Mouse (Mus musculus): Measurements from ENCODE around the gene Sema5a. TPM values are rescaled to one million over a fixed set of nuclear protein-coding genes. Genes with fewer than 3 reads are reported as not detected.

The Sema5a gene
- total RNA-seq, 2 experiments from 2014 or later, result 98.0 to 101 TPM

DNA sequence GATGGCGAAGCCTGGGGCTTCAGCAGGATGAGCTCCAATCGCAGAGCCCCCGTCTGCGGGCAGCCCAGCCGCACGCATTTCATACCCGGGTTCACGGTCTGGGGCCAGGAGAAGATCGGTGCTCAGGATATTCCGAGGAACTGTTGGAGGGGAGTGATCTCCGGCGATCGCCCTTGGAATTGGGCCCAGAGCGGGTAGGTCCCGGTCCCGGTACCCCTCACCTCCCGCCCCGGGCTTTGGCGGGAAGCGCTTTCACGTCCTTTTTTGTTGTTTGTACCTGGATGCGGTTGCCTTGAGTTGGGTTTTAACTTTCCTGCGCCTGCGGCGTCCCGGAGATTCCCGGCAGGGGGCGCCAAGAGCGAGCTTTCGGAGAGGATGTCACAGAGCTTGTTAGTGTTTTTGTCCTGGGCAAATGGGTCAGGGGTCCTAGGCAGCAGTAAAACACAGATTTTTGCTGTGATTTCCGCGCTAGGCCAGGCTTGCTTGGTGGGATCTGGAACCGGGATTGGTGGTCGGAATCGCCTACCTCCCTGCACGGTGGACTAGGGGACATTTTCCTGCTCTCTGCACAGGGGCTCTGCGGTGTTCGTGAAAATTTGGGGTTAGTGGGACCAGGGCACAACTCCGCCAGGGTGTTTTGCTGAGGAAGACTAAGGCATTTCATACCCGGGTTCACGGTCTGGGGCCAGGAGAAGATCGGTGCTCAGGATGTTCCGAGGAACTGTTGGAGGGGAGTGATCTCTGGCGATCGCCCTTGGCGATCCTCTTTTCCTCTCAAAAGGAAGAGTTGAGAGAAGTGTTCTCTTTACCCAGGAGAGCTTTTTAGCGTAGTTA is 1.4 kb downstream of the Sema5a start:
- peak; percentile 92 to 93 for DNase-seq (ENCODE audit: low spot score in 2 of 2)

DNA sequence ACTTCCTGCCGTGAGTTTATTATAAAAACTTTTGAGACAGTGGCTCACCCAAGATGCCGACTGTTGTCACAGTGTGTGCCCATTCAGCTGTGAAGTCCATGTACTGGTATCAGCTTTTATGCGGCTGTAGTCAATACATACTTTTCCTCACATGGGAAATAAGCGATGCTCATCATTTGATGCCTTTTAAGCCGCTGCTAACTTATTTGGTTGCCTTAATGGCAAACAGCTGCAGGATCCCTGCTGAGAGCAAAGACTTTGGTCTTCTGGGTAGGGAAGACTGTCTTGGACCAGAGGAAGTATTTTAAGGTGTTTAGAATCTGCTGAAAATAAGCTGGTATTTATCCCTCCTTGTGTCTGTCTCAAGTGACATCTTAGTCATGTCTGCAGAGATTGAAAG is 2.7 kb downstream of the Sema5a start:
- no peak for DNase-seq (ENCODE audit: low spot score in 2 of 2)

DNA sequence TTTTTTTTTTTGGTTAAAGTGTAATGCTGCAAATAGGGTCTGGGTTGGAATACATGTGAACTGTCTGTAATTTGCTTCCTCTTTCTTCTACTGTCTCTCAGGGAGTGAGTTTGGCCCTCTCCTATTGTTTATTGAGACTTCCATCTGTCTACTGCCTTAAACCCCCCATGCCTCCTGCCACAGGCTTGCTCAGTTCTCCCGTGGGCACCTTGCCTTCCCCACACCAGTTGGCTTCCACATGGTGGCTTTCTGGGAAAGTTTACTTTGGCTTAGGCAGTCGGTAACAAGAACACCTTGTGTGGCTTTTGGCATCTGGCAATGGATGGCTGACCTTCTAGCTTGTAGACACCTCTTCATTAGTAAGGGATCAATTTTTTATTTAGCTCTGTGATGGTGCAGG is 10.2 kb downstream of the Sema5a start:
- peak in 1 of 2 experiments; percentile 64 for DNase-seq (ENCODE audit: low spot score in 2 of 2)

DNA sequence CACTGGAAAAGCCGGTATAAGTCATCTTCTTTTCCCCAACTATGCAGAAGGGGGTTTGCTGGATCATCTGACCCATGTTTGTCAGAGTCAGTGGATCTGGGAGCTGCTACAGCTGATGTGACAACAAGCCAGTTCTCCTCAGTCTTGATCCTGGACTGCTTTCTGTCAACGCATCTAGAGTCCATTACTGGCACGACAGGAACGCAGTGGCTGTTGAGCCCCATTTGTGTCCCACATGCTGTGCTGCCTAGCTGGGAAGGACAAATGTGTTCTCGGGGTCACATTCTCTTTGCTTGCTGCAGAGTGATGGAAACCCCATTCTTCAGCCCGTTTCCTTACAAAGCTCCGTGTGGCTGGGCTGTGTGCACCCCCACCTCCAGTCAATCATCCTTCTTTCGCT is 12.7 kb downstream of the Sema5a start:
- no peak for DNase-seq (ENCODE audit: low spot score in 2 of 2)

DNA sequence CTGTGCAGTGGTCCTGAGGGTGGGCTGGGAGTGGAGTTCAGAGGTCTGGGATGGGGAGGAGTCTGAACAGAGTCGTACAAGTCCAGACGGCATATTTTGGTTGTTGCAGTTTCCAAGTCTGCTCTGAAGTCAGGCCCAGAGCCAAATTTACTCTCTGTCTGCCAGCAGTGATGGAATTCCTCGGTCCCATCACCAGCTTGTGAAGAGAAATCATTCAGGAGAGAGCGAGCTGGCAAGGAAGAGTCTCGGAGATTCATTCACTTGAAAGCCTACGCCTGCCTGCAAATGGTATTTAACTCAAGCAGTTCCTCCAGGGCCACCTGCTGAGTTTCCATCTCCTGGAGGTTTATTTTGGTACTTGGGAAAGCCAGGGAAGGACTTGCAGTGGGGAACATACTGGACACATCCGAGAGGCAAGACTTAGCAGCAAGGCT is 13.3 kb downstream of the Sema5a start:
- peak; percentile 57 to 78 for DNase-seq (ENCODE audit: low spot score in 2 of 2)

DNA sequence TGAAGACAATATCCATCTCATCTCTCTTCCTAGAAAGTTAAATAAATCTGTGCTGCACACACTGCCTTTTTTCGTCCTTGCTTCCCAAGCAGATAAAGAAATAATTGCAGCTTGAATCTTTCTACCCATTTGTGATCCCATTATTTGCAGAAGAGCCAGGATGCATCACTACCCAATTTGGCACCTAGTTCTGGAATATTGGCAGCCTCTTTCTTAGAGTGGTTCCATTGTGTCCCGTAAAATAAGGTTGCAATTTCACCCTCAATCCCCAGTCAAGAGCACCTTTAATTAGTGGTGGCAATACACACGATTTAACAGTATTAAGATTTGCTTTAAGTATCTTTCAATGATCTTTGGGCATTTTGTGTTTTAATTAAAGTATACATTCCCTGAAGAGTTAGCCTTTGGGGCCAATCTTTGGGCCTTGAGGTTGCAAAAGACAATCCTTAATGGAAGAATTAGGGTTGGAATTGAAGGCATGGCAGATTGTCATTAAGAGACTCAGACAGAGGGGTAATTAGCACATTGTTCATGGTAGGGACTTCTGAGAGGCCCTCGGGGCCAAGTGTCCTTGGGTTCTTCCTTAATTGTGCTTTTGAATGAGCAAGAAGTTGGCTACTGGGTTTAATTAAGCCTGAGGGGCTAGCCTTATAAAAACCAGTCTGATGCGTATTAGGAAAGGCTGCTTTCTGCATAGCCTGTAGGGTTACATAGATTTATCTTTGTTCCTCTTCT is 14.9 kb downstream of the Sema5a start:
- DNase-seq (ENCODE audit: low spot score in 2 of 2), result no peak

DNA sequence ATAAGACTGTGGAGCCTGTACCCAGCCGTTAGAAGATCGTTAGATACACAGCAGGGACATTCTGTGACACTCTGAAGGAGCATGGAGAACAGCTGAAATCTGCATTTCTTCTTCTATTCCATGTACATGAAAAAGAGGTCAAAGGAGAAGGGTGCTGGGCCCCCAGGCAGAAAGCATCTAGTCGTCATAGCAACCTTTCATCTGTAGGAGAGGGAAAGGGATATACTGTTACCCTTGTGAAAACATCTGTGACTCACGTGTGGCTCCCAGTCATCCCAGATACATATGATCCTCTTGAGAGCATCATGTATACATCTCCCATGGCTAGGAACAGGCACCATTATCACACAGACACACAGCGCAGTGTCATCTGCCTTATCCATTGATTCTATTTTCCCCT is 16.3 kb downstream of the Sema5a start:
- DNase-seq (ENCODE audit: low spot score in 2 of 2), result no peak

DNA sequence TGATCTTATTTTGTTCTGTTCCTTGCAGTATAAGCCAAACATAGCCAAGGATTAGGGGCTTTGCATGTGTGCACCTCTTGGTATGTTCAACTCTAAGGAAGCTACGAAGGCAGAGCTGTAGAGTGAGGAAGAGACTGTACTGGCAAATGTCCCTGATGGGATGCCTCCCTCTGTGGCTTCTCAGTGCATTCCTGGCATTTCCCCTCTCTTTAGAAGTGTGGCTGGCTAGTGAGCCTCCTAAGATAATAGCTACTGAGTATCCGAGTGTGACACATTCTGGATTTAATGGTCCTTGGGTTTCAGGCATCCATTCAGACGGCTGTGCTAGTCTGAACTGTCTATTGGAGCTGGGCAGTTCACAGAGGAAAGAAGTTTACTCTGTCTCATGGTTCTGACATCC is 19.0 kb downstream of the Sema5a start:
- no peak for DNase-seq (ENCODE audit: low spot score in 2 of 2)

DNA sequence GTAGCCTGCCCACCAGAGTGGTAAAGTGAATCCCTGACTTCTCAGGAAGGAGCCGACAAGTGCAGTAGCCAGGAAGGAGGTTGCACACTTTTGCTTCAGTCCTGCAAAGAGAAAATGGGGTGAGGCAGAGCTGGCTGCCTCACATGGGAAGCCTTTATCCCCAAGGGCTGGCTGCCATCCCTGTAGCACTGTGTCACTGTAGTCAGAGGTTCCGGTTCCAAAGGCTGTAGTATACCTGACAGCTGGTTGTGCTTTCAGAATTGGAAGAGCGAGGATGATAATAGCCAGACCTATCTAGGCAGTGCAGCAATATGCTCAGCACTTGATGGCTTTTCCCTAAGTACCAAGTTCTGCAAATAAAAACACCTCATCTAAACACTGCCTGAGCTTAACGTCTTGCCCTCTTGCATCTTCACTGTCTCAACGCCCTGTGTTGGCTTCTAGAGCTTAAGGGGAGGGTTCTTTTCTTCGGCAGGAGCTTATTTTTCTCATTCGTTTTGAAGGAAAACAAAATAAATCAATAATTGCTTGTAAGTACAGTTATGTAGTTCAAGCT is 20.3 kb downstream of the Sema5a start:
- DNase-seq (ENCODE audit: low spot score in 2 of 2), result no peak

DNA sequence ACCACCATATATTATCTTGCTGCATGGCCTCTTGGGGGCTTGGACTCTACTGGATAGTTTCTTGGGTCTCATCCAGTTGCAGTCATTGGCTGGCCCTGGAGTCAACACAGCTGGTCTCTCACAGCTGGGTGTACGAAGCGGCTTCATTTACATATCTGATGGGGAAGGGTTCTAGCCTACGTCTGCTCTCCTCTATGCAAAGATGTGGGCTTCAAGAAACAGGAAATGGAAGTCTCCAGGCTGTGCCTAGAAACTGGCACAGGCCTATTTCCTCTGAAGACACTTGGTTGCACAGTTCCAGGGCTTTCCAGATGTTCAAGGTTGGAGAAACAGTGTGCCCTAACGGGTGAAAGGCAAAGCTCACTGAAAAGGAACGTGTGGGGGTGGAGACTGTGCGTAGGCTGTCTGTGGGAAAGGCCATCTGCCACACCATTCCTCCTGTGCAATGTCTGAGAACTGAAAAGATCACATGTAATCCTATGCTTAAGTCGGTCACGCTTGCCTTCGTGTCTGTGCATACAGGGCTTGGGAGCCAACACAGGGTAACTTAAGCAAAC is 20.8 kb downstream of the Sema5a start:
- no peak for DNase-seq (ENCODE audit: low spot score in 2 of 2)

DNA sequence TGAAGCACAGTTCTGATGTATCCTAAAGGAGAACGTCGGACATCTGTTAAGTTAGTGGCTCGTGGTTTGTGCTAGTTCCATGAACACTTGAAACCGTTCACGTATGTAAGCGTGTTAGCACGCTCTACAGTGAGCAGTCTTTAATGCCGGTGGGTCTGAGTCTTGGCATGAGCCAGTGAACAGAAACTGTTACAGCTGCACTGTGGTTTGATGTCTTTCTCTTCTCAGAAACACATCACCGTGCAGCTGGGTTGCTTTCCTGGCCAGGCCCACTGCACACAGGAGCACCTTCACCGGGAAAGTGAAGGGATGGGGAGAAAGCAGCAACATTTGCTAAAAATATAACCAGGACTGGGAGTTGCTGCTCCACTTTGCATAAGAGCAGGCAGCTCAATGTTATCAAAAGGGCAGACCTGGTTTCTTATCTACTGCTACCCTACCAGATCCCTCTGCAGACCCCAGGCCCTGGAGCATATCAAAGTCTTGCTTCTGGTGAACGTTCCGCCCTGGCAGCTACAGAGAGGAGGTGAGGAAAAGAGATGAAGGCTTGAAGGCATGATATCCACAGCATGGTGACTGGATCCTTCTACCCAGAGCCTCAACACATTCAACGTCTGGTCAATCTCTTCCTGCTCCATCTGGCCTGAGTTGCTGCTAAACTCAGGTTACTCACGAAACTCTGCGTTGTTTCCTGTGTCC is 21.7 kb downstream of the Sema5a start:
- no peak for DNase-seq (ENCODE audit: low spot score in 2 of 2)

DNA sequence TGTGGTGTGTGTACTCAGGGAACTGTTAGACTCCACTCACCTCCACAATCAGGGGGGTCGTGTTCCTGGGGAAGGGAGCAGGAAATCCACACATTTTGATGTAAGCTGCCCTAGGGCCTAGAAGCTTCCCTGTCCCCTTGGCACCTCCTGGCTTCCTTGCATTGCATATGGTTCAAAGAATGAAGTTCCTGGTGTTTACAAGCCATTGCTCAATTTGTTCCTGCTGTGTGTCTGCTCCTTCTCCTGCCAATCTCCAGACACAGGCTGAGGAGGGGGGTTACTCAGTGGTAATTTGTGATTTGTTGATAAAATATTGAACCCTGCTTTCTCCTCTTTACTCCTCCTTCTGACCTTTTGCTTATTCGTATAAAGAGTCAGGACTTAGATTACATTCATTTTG is 25.5 kb downstream of the Sema5a start:
- DNase-seq (ENCODE audit: low spot score in 2 of 2), result no peak

DNA sequence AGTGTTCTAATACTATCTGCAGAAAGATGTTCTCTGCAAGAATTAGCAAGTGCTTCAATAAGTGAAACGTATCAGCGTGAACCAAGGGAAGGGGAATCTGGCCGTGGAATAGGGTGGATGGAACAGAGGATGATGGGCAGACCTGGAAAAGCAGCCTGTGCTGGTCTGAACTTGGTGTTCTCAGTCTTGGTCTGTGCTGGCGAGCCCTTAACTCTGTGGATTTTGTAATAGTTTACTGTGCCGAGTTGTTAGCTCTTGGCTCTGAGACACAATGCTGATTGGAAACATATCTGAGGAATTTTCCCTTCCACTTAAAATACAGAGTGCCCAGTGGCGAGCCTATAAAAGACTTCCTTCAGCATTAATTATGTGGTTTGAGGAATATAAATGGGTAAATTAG is 29.3 kb downstream of the Sema5a start:
- no peak for DNase-seq (ENCODE audit: low spot score in 2 of 2)

DNA sequence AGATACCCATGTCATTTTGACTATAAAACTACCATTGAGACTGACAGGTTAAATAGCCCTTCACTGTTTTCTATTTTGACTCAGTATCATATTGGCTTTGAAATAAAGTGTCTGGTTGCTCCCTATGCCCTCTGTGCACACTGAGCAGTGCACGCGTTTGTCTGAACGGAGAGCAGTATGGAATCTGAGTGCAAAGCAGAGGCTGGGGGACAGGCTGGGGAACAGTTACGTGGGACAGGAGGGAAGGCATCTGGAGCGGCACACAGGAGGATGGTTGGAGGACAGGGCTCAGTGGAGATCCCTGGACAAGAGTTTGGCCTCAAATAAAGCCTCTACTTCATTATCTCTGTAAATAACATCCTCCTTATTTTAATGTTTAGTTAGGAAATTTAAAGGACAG is 30.4 kb downstream of the Sema5a start:
- DNase-seq (ENCODE audit: low spot score in 2 of 2), result no peak

DNA sequence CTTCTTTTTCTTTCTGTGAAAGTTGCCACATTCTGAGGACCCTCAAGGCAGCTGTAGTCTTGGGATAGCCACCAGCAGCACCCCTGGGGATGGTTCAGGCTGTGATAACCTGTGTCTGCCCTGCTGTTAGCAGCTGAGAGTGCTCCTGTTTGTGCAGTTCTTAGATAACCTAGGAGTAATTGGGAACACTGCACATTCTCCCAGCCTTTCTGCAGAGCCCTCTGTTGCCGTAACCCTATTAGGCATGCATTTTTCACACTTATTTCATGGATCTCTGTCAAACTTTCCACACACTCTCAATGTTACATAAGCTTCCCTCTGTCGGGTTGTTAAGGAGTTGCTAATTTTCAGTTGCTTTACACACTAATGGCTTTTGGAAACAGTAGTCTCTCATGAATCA is 34.0 kb downstream of the Sema5a start:
- peak in 1 of 2 experiments; percentile 39 for DNase-seq (ENCODE audit: low spot score in 2 of 2)

DNA sequence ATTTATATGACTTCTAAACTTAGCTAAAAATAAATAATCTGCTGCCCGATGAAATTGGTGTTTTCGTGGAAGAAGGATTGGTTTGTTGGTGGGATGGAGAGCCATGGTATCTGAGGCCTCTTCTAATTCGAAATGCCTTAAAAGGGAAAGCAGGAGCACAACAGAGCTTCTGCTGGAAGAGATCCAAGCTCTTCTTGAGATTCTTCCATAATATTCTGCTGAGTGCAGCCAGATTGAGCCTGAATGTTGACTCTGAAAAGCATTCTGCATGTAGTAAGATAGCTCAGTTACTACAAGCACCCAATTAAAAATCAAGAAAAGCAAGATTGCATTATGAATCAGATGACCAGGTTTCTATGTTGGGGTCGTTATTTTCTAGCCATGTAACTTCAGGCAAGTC is 36.8 kb downstream of the Sema5a start:
- no peak for DNase-seq (ENCODE audit: low spot score in 2 of 2)

DNA sequence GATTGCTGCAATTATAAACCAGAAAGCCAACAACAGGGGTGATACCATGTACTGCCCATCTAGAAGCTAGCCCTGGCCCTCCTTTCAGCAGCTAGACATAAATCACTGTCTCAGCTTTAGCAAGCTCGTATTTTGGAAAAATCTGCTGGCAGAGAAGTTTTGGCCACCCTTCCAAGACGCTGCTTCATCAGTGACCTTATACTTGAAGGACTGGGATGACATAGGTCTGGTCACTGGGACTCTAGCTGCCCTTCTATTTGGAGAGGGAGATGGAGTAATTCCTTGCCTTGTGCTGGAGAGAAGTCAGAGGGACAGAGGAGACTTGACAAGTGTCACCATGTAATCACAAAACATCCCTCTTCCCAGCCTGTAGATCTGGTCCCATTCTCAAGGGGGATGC is 40.1 kb downstream of the Sema5a start:
- no peak for DNase-seq (ENCODE audit: low spot score in 2 of 2)

DNA sequence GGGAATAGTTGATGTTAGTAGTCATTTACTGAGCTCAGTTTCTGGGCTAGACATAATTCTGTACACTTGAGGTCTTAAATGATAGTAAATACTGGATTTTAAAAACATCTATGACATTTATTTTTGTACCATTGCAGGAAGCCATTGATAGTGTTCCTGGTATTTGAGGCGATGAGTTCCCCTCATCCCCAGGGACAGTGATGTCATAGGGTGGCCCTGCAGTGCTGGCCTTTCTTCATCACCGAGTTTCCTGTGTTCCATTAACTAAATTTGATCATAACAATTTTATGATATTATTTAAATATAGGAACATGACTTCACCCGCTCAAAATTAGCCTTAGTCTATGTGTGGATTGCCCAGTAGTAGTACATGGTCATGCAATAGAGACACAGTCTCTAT is 41.7 kb downstream of the Sema5a start:
- DNase-seq (ENCODE audit: low spot score in 2 of 2), result no peak

DNA sequence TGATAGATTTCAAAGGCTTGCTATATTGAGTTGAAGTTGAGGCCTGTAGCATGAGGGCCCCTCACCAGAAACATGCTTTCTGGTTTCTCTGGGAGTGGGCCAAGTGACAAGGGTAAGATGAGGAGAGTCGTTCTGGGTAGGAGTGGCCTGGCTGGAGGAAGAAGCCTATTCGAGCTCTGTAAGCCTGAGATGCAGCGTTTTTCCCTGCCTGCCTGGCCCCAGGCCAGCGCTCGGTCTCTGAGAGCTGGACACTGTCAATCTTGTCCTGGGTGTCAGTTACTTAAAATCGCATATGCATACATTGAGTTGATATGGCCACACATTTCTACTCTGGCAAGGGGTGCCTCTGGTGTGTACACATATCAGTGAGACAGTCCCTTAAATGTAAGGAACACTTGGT is 43.9 kb downstream of the Sema5a start:
- DNase-seq (ENCODE audit: low spot score in 2 of 2), result no peak

DNA sequence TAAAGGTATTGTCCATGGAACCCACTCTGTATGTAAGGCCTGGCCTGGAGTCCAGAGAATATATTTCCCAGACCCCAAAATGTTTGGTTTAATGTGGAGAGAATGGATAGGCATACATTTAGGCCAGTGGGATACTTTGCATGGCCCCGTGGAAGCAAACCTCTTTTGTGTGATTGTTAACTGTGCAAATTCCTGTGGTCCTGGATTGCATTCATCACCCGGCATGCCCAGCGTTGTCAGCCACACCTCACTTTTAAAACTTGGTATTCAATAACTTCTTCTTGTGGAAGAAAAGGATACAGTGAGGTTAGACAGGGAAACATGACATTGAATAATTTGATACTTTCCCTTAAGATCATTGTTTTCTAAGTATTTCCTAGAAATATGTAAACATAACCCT is 46.4 kb downstream of the Sema5a start:
- no peak for DNase-seq (ENCODE audit: low spot score in 2 of 2)

DNA sequence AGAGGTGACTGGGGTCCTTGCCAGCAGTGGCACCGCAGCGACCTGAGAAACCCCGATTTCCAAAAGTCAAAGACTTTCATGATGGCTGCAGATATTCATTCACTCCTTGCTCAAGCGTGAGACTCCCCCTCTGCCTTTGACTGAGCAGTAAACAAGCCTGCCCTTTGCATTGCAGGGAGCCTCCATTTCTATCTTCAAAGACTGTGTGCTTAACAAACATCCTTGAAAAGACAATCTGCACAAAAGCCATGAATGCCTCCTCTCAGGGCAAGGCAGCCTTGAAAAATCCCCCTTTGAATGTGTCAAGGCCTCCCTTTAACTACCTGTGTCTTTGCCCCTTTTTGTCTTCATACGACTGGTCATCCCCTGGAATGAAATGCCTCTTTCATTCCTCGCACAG is 51.9 kb downstream of the Sema5a start:
- DNase-seq (ENCODE audit: low spot score in 2 of 2), result no peak
